Mouse (Mus musculus) liver, embryonic 16.5 days (tissue): ENCODE data around the gene Atad5. TPM values are rescaled to one million over a fixed set of nuclear protein-coding genes. Genes with fewer than 3 reads are reported as not detected.
"Not testable (repeated sequence)": the region's sequence is repeated elsewhere in the genome, so short reads cannot be mapped to it uniquely, and the experiment has no call there.

Experiments
- ATAC-seq: fragments of 200-750 bp; cut with Nextera tagmentation; 2 replicates; pipeline ENCODE4 v1.8.0; 2017; ENCODE audit warnings: low read depth, mild to moderate bottlenecking, moderate number of reproducible peaks, moderate library complexity
- H3K27ac ChIP-seq: fragments of 300-500 bp; sonication (generic); 2 replicates; pipeline ENCODE4 v1.5.1; 2014; ENCODE audit warnings: mild to moderate bottlenecking, low read length
- H3K27me3 ChIP-seq: fragments of 300-500 bp; sonication (generic); 2 replicates; pipeline ENCODE4 v1.6.1; 2014; ENCODE audit warnings: low read depth, low read length, mixed read lengths; ENCODE audit not compliant: control insufficient read depth, insufficient read depth
- H3K36me3 ChIP-seq: fragments of 300-500 bp; sonication (generic); 2 replicates; pipeline ENCODE4 v1.6.1; 2014; ENCODE audit warnings: mild to moderate bottlenecking; ENCODE audit not compliant: control insufficient read depth, insufficient read depth
- H3K4me1 ChIP-seq: fragments of 300-500 bp; sonication (generic); 2 replicates; pipeline ENCODE4 v1.6.1; 2014; ENCODE audit warnings: low read depth, low read length, mixed read lengths; ENCODE audit not compliant: control insufficient read depth
- H3K4me2 ChIP-seq: fragments of 300-500 bp; sonication (generic); 2 replicates; pipeline ENCODE4 v1.6.1; 2014; ENCODE audit warnings: low read depth, low read length, mixed read lengths
- H3K4me3 ChIP-seq: fragments of 300-500 bp; sonication (generic); 2 replicates; pipeline ENCODE4 v1.5.1; 2014; ENCODE audit warnings: low read depth, mild to moderate bottlenecking, low read length
- H3K9ac ChIP-seq: fragments of 300-500 bp; sonication (generic); 2 replicates; pipeline ENCODE4 v1.6.1; 2014; ENCODE audit warnings: low read depth, low read length
- H3K9me3 ChIP-seq: fragments of 300-500 bp; sonication (generic); replicated peaks from 2 replicates; pipeline ENCODE4 v1.6.1; 2016; ENCODE audit warnings: low read length; ENCODE audit not compliant: control insufficient read depth
- WGBS: fragments of 180-500 bp; shearing (Covaris S2); extraction: QIAGEN DNeasy Blood & Tissue Kit; methylation state at CpG from one replicate; pipeline ENCODE4 v1.1.7; 2014; ENCODE audit not compliant: insufficient replicate concordance; 5-methylcytosine and 5-hydroxymethylcytosine counted together
- polyA plus RNA-seq: library from polyadenylated mRNA; unstranded; fragments of >200 nt; fragmentation: Nextera tagmentation; extraction: Ambion mirVana; gene quantifications from 2 replicates; pipeline ENCODE4 v1.2.1, GENCODE M21; 2015

Gene Atad5
- polyA plus RNA-seq, 1 experiment from 2014 or later, result 9.0 TPM

- H3K4me1 ChIP-seq, result no peaks in the 10 kb centered on the region
- peaks cover 66% of the 10 kb centered on the region for H3K36me3 ChIP-seq
- H3K27ac ChIP-seq, result no peak overlapping the region
- no peaks in the 10 kb centered on the region for H3K9me3 ChIP-seq
- H3K9ac ChIP-seq, result no peak overlapping the region
- no peak overlapping the region for H3K4me2 ChIP-seq
- H3K27me3 ChIP-seq, result no peaks in the 10 kb centered on the region
- WGBS, result 88% methylated on average over 4 of the region's 4 CpGs
- H3K4me3 ChIP-seq, result no peak overlapping the region
- no peak for ATAC-seq
These were observed 27.0 kb upstream of the Atad5 start for GRCm38 (mm10) chr11:80062159-80062558.

DNA sequence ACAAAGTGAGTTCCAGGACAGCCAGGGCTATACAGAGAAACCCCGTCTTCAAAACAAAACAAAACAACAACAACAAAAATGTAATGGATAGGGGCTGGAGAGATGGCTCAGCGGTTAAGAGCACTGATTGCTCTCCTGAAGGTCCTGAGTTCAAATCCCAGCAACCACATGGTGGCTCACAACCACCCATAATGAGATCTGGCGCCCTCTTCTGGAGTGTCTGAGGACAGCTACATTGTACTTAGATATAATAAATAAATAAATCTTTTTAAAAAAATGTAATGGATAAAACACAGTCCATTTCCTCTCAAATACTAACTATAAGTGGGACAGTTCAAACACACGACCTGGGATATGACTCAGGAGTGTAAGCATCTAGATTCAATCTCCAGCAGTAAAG is 22.8 kb upstream of the Atad5 start:
- 72% methylated on average over 4 of the region's 4 CpGs for WGBS
- peaks cover 28% of the 10 kb centered on the region for H3K36me3 ChIP-seq

DNA sequence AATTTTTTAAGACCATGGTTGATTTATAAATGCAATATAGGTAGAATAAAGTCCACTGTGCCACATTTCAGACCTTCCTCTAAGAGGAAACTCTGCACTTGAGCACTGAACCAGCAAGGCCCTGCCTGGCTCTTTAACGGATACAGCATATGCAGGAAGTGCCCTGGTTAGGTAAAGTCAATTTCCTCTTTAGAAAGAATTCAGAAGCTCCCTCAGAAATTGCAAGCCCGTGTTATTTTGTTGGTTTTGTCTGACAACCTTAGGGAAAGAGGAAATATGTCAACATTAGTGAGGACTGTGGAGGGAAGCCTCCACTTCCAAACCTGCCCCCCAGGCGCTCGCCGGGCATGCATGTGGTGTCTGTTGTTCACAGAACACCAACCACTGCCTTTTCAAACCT is 21.6 kb upstream of the Atad5 start:
- Histone ChIP-seq H3K4me2 (no peak overlapping the region), H3K9me3 (no peaks in the 10 kb centered on the region), H3K27me3 (no peaks in the 10 kb centered on the region), H3K27ac (peak overlapping the region; percentile 65), H3K4me3 (no peak overlapping the region), H3K4me1 (peaks cover 13% of the 10 kb centered on the region), H3K36me3 (peaks cover 20% of the 10 kb centered on the region), H3K9ac (no peak overlapping the region)
- WGBS, result 44% methylated on average over 5 of the region's 5 CpGs
- no peak for ATAC-seq

More for the DNA sequence above, 22.8 kb upstream of the Atad5 start:
- ATAC-seq, H3K27me3 ChIP-seq, H3K4me3 ChIP-seq, H3K9ac ChIP-seq, H3K9me3 ChIP-seq, H3K4me2 ChIP-seq, H3K27ac ChIP-seq: not testable (repeated sequence)
- H3K4me1 ChIP-seq, result peaks cover 13% of the 10 kb centered on the region

DNA sequence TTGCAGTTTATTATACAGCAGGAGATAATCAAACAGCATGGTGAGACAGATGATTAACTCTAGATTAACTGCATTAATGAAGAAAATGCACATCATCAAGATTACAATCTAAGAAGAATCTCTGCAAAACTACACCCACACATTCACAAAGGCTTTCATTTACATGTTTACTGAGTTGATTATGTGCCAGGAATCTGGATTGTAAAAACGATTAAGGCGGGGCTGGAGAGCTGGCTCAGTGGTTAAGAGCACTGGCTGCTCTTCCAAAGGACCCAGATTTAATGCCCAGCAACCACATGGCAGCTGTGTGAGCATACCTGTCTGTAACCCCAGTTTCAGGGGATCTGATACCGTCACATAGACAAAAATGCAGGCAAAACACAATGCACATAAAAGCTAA is 19.4 kb upstream of the Atad5 start:
- Histone ChIP-seq H3K36me3 (peaks cover 10% of the 10 kb centered on the region), H3K9me3 (no peaks in the 10 kb centered on the region), H3K4me2 (no peak overlapping the region), H3K4me1 (peaks cover 16% of the 10 kb centered on the region), H3K27me3 (no peaks in the 10 kb centered on the region), H3K4me3 (no peak overlapping the region), H3K9ac (no peak overlapping the region), H3K27ac (no peak overlapping the region)
- no peak for ATAC-seq
- 89% methylated on average over 3 of the region's 3 CpGs for WGBS

DNA sequence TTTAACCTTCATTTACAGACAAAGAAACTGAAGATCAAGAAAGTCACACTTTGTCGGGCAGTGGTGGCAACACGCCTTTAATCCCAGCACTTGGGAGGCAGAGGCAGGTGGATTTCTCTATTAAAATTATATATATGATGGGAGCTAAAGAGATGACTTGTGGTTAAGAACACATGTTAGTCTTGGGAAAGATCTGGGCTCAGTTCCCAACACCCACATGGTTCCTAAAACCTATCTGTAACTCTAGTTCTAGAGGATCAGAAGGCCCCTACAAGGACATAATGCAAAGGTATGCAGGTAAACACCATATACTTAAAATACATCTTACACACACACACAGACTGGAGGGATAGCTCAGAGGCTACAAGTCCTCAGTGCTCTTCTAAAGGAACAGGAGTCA is 18.2 kb upstream of the Atad5 start:
- H3K9ac ChIP-seq, result no peak overlapping the region
- 81% methylated on average over 2 of the region's 2 CpGs for WGBS
- H3K4me2 ChIP-seq, result no peak overlapping the region
- no peak overlapping the region for H3K4me3 ChIP-seq
- H3K27me3 ChIP-seq, result no peaks in the 10 kb centered on the region
- peak overlapping the region; percentile 48 for H3K27ac ChIP-seq
- peaks cover 8% of the 10 kb centered on the region for H3K36me3 ChIP-seq
- no peaks in the 10 kb centered on the region for H3K9me3 ChIP-seq
- H3K4me1 ChIP-seq, result peaks cover 19% of the 10 kb centered on the region
- no peak for ATAC-seq

DNA sequence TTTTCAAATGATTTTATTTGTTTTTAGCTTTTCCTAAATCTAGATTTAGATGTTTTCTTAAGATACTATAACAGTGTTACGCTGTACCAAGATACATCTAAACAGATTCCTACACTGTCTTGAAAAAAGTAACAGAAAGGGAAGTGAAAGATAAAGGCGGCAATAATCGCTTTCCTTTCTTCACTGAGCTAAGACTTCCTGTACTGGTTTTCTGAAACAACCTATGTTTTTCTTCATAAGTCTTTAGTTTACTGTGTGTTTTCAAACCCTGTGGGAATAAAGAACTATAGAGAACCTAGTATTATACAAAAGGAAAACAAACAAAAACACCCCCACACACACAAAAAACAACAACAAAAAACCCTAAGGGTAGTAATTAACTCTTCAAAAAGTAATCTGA is 16.8 kb upstream of the Atad5 start:
- 29% methylated on average over 3 of the region's 3 CpGs for WGBS
- Histone ChIP-seq H3K9ac (no peak overlapping the region), H3K27ac (no peak overlapping the region), H3K4me1 (peaks cover 25% of the 10 kb centered on the region), H3K9me3 (no peaks in the 10 kb centered on the region), H3K4me3 (no peak overlapping the region), H3K27me3 (no peaks in the 10 kb centered on the region), H3K36me3 (peaks cover 9% of the 10 kb centered on the region), H3K4me2 (no peak overlapping the region)
- no peak for ATAC-seq

DNA sequence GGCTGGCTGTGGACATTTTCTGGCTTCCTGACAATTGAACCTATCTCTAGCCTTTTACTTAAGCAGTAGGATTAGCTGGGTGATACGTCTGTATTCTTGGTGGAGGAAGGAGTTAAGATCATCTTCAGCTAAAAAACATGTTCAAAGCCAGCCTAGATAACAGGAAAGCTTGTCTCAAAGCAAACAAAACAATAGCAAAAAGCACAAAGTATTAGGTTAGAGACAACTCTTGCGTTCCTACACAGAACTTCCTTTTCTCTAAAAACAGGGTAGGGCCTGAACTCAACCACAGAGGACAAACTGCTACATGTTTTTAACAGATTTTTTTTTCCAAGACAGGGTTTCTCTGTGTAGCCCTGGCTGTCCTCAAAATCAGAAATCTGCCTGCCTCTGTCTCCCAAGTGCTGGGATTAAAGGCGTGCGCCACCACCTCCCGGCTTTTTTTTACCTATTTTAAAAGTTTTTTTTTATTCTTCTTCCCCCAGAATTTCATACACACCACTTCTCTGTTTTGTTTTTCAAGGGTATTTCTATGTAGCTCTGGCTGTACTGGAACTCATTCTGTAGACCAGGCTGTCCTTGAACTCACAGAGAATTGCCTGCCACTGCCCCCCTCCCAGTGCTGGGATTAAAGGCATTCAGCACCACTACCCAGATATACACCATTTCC is 13.5 kb upstream of the Atad5 start:
- Histone ChIP-seq H3K4me1 (peaks cover 31% of the 10 kb centered on the region), H3K9ac (no peak overlapping the region), H3K27ac (peak overlapping the region; percentile 54), H3K4me2 (no peak overlapping the region), H3K4me3 (no peak overlapping the region), H3K9me3 (no peaks in the 10 kb centered on the region), H3K36me3 (peaks cover 14% of the 10 kb centered on the region), H3K27me3 (no peaks in the 10 kb centered on the region)
- no peak for ATAC-seq
- 67% methylated on average over 5 of the region's 5 CpGs for WGBS

- Histone ChIP-seq H3K4me2 (peak overlapping the region; percentile 81), H3K27ac (peak overlapping the region; percentile 62; the same call in 1 of the 2 replicates), H3K9ac (0 out of 2 replicates have a peak overlapping the region, but pooled peaks have one; percentile 1), H3K4me3 (peak overlapping the region; percentile 91), H3K27me3 (no peaks in the 10 kb centered on the region), H3K36me3 (peaks cover 14% of the 10 kb centered on the region), H3K9me3 (no peaks in the 10 kb centered on the region), H3K4me1 (peaks cover 36% of the 10 kb centered on the region)
- no peak for ATAC-seq
- WGBS, result 51% methylated on average over 14 of the region's 14 CpGs
These were observed 11.2 kb upstream of the Atad5 start for GRCm38 (mm10) chr11:80077784-80078545.

DNA sequence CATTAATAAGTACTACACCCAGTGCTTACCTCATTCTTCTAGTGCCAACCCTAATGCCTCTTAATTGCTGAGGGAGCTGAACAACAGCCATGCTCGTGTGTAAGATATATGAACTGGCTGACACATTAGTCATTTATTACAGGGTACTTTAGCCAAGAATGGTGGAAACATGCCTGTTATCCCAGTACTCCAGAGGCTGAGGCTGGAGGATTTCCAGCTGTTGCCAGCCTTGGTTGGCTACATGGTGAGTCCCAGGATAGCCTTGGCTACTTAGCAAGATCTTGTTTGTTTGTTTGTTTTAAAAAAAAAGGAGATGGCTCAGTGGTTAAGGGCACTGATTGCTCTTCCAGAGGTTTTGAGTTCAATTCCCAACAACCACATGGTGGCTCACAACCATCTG is 10.4 kb upstream of the Atad5 start:
- peak overlapping the region; percentile 42 for H3K9ac ChIP-seq
- peak overlapping the region; percentile 62 for H3K27ac ChIP-seq
- no peaks in the 10 kb centered on the region for H3K27me3 ChIP-seq
- H3K9me3 ChIP-seq, result 0 out of 2 replicates have a peak, but pooled peaks cover 3% of the 10 kb centered on the region
- no peak for ATAC-seq
- peaks cover 33% of the 10 kb centered on the region for H3K4me1 ChIP-seq
- H3K4me3 ChIP-seq, result peak overlapping the region; percentile 91
- H3K4me2 ChIP-seq, result peak overlapping the region; percentile 81
- peaks cover 14% of the 10 kb centered on the region for H3K36me3 ChIP-seq
- 15% methylated on average over 1 of the region's 1 CpGs for WGBS
